Mouse (Mus musculus): ENCODE measurements at regions not wholly inside any gene's neighbourhood (a gene's known extent, or its start where the extent isn't known, plus 50 kb on each side); places are given as distances from the start of the nearest gene placed in this dataset.

- DNase-seq = no peak
Measured at GRCm38 (mm10) chr11:89932231-89932865, 70.3 kb downstream of the Pctp start.

DNA sequence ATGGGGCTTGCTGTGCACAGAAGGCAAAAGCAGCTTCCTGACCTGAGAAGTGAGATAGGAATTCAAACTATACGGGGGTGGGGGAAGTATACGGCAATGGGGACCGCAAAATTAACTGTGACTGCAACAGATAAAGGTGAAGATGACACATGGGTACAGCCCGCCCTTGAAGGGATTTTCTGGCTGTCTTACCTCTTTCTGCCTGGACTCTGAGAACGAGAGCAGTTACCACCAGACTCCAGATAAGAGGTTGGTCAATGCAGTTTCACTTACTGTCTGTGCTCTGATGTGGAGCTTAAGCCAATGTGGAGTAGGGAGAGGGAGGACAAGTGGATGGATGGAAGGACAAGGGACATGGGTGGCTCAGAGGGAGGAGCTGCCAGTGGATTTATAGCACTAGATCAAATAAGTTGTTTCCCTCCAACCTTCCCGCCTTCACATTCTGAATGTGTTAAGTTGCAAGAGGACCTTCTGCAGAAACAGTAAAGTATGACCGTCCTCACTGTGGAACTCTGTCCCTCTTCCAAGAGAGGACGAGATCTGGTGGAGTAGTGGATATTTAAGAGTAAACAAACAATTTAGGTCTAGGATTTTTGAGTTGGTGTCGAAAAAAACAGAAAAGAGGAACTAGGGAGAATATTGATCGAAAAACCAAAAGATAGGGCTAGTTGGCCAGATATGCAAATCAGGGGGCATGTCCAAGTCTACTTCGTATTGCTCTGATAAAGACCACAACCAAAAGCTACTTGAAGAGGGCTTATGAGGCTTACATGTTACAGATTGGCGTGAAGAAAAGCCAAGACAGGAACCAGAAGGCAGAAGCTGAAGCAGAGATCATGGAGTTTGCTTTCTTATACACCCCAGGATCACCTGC, 73.3 kb downstream of the Pctp start:
- DNase-seq = no peak

DNA sequence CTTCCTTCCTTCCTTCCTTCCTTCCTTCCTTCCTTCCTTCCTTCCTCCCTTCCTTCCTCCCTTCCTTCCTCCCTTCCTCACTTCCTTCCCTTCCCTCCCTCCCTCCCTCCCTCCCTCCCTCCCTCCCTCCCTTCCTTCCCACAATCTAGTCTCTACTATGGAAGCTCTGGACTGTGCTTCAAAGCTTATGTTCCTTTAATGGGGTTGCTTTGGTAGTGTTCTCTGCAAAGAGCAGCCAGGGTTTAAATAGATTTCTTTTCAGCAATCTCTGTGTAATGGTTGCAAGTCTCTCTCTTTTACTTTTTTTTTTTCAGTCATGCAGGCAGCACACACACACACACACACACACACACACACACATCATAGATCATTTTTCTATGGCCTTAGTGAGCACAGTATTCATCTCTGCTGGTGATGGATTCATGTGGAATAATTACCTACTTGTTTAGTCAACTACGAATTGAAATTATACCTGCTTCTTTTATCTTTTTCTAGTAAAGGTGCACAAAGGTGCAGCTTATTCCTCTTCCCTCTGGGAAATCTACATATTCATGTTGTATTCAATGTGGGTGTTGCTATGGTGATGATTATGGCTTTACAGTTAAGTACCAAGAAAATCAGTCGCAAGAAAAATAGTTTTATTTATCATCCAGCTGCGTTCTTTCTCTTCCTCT, 75.1 kb downstream of the Pctp start:
- DNase-seq = no peak

DNA sequence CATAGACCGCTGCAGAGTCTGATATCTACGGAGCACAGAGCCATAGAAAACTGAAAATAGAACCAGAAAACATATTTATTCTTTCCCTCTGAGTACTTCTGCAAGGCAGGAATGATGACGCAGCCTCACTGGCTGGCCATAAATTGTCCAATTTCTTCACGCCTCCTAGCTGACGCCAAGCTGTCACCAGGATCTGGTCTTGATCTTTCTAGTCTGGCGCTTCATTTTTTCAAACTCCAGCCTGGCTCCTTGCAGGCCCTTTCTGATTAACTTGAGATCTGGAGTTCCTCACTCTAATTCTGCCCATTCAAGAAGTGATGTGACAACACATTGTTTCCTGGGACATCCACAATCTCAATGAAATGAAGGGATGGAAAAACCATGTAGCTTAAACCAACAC, 80.1 kb downstream of the Pctp start:
- DNase-seq = peak; percentile 11

DNA sequence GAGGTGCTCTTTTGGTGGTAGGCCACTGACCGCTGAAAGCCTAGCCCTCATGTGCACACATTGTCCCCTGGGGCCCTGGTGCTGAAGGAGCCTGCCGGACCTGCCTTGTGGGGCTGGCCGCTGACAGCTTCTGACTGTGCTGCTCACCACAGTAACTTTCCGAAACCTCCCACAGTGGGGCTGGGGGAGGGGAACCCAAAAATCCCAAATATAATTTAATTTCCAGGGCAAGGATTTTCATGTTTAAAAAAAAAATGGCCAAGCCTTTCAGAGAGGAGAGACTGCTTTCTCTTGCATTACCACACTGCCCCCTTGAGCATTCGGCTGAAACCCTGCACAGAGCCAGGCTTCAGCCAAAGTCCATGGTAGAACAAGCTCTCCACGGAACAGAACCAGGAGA, 81.5 kb downstream of the Pctp start:
- DNase-seq = peak; percentile 51

DNA sequence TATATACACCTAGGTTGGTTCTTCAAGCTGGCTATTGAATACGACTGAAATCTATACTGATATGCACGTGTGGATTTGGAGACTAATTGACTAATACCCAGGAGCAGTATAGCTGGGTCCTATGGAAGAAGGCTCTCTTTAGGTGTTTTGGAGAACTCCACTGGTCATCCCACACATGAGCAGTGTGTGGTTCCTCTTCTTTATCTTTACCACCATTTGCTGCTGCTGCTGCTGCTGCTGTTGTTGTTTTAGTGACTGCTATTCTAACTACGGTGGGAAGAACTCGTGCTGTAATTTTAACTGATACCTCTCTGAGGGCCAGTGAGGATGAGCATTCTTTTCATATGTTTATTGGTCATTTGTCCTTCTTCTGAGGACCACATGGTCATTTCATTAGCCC, 86.9 kb downstream of the Pctp start:
- no peak for DNase-seq

- DNase-seq = no peak
Measured at GRCm38 (mm10) chr11:89914577-89914976, 88.1 kb downstream of the Pctp start.

DNA sequence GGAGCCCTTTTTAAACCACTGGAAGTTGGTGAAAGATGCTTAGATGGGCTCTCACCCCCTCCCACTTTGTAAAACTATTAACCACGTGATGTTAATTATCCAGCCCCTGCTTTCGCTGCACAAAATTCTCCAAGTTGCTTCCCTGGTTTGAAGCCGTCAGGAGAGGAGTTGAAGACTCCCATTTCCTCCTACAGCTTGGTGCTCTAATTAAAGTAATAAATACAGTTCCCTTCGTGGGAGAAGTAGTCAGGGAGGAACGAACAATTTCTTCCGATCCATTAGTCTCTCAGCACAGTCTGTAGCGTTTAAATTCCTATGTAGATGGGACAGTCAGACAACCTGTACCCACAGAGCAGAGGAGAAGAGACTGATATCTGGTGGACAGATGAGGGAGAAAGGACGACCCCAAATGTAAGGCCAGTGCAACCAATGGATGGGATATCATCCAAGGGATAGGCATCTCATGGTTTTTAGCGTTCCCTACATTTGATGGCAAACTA, 101.4 kb downstream of the Pctp start:
- no peak for DNase-seq

DNA sequence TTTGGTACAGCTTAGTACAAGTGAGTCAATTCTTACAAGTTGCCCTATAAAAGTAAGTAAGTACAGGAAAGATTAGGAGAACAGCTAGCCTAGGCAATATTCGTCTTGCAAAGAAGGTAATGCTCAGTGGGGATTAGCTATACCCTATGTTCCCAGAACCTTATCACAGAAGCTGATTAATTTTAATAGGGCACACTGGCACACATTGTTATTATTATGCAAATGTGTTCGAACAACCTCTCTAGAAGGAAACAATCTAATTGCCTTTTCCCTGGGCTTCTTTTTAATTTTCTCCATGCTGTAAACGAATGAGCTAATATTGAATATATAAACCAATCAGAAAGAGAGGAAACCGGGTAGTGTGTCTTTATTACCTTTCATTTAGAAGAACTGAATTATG, 104.2 kb downstream of the Pctp start:
- DNase-seq = no peak

DNA sequence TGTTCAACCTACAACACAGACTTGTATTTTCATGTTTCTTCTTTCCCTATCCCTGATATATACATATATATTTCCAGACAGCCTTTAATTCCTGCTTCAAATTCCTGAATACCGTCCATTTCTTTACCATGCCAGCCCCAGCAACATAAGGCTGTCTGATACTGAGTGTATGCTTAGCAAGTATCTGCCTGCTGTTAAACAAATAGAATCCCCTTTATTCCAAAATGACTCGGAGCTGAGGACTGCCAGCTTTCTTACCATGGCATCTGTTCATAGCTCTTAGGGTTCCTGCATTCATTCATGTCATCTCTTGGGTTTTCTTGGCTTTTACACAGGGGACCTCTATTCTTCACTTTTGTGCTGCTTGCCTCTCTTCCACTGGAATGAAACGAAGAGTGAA, 105.8 kb downstream of the Pctp start:
- no peak for DNase-seq

DNA sequence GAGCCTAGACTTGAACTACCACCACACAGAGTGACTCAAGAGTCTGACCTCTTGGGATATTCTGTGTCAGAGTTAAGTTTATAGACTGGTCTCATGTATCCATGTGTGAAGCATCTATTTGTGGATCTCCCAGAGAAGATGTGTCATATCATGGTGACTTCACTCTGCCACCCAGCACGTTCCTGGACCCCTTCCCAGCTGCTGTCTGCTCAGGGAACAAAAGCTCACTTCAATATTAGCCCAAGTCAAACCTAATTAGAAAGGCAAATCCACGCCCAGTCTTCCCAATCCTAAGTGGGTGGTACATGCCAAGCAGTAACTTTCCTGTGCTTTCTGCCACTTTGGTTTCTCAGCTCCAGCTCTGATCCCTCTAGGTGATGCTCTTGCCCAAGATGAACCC, 94.1 kb upstream of the Ankfn1 start:
- no peak for DNase-seq

DNA sequence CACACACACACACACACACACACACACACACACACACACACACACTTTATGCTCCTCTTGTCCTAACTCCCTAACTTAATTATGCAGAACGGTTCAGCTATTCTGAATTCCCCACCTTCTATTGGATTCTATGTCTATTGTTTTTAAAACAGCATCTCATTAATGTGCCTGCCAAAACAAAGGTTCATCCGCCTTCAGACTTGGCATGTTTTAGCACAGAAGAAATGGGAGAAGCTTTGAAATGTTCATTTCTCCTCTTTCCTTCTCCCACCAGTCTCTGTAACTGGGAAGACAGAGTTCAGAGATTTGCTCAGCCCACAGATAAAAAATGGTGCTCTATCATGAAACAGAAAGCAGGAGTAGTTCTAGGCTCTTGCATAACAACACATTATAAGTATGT, 90.1 kb upstream of the Ankfn1 start:
- DNase-seq = no peak

- DNase-seq = peak; percentile 54
Measured at GRCm38 (mm10) chr11:89856184-89856769, 78.8 kb upstream of the Ankfn1 start.

- DNase-seq = no peak
Measured at GRCm38 (mm10) chr11:89841853-89842252, 64.4 kb upstream of the Ankfn1 start.

DNA sequence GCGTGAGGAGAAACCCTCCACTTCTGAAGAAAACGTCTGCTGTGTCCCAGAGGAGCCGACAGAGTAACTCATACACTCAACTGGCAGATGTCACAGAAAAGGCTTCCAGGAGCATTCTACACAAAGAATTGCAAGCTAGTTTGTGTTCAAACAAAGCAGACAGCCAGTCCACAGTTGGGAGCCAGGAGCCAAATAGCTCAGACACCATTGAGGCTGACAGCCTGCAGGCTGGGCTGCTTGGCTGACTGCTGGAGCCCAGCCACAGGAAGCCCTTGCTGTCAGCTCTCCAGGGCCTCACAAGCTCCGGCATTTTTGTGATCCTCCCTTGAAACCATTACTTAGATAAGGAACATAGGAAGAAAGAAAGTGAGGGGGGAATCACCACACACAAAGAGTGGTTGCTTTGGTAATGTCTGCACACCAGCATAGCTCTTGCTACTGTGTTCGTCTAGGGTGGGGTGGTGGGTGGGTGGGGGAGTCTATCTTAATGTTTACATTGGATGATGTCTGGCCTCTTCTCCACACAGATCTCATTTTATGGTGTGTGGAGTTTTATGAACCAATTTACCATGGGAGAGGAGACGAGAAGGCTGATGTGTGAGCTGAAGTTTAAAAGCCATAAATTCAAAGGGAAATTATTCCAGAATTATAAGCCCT, 62.3 kb upstream of the Ankfn1 start:
- peak; percentile 40 for DNase-seq

- DNase-seq = no peak
Measured at GRCm38 (mm10) chr11:89837995-89838394, 60.5 kb upstream of the Ankfn1 start.

DNA sequence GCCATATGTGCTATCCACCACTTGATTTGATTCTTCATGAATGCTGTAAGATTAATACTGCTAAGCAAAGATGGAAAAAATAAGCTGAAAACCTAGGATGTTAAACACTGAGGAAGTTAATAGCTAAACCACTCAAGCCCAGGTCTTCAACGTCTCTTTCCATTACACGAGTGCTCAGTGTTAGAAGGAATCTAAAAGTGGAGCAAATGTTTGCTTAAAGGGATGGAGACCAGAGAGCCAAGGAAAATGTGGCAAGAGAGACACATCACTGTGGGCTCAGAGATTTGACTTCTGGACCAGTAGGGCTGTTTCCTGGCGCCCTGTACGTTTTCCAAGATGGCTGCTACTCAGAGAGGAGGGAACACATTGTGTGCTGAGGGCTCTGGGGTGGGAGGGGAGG, 59.4 kb upstream of the Ankfn1 start:
- no peak for DNase-seq

- DNase-seq = no peak
Measured at GRCm38 (mm10) chr11:89834068-89834467, 56.6 kb upstream of the Ankfn1 start.

GRCm38 (mm10) chr11:89831577-89832110, 54.2 kb upstream of the Ankfn1 start:
- no peak for DNase-seq
